Mouse (Mus musculus) forebrain, postnatal 0 days (tissue): ENCODE results near the gene Arsg. TPM values are rescaled to one million over a fixed set of nuclear protein-coding genes. Genes with fewer than 3 reads are reported as not detected.

Source experiments
- ATAC-seq: fragments of 200-750 bp; cut with Nextera tagmentation; 2 replicates; pipeline ENCODE4 v1.8.0; 2017; ENCODE audit warnings: mild to moderate bottlenecking, moderate library complexity
- DNase-seq: peaks from one replicate; pipeline ENCODE4 v3.0.0-alpha.2; 2015
- H3K27ac ChIP-seq: fragments of 300-500 bp; sonication (generic); 2 replicates; pipeline ENCODE4 v1.5.1; 2014; ENCODE audit warnings: low read depth, mild to moderate bottlenecking, antibody characterized with exemption, low read length, moderate library complexity, mixed read lengths
- H3K27me3 ChIP-seq: fragments of 300-500 bp; sonication (generic); 2 replicates; pipeline ENCODE4 v1.6.1; 2014; ENCODE audit warnings: mild to moderate bottlenecking, low read length, mixed read lengths; ENCODE audit not compliant: insufficient read depth
- H3K36me3 ChIP-seq: fragments of 300-500 bp; sonication (generic); 2 replicates; pipeline ENCODE4 v1.6.1; 2014; ENCODE audit warnings: mild to moderate bottlenecking, moderate library complexity; ENCODE audit not compliant: insufficient read depth
- H3K4me1 ChIP-seq: fragments of 300-500 bp; sonication (generic); 2 replicates; pipeline ENCODE4 v1.6.1; 2014; ENCODE audit warnings: antibody characterized with exemption; ENCODE audit not compliant: insufficient read depth
- H3K4me2 ChIP-seq: fragments of 300-500 bp; sonication (generic); 2 replicates; pipeline ENCODE4 v1.6.1; 2014; ENCODE audit warnings: low read depth, mild to moderate bottlenecking, moderate library complexity
- H3K4me3 ChIP-seq: fragments of 300-500 bp; sonication (generic); 2 replicates; pipeline ENCODE4 v1.5.1; 2014; ENCODE audit warnings: low read depth, low read length, mixed read lengths
- H3K9ac ChIP-seq: fragments of 300-500 bp; sonication (generic); 2 replicates; pipeline ENCODE4 v1.6.1; 2014; ENCODE audit warnings: mild to moderate bottlenecking
- H3K9me3 ChIP-seq: fragments of 300-500 bp; sonication (generic); 2 replicates; pipeline ENCODE4 v1.6.1; 2016; ENCODE audit warnings: low read length
- CTCF ChIP-seq: sonication (generic); IDR thresholded peaks from 2 replicates; pipeline ENCODE4 v1.5.1; 2016; ENCODE audit warnings: antibody characterized with exemption, control low read depth, low read depth
- WGBS: fragments of 180-500 bp; shearing (Covaris S2); extraction: QIAGEN DNeasy Blood & Tissue Kit; methylation state at CpG from one replicate; pipeline ENCODE4 v1.1.7; 2014; 5-methylcytosine and 5-hydroxymethylcytosine counted together
- polyA plus RNA-seq: library from polyadenylated mRNA; unstranded; fragments of >200 nt; fragmentation: Nextera tagmentation; extraction: Ambion mirVana; gene quantifications from 2 replicates; pipeline ENCODE4 v1.2.1, GENCODE M21; 2015
- total RNA-seq: library from RNA; depleted of rRNA; stranded (reverse); fragments of >200 nt; gene quantifications from 2 replicates; pipeline ENCODE4 v1.2.3, GENCODE M21; 2014

The Arsg gene
- total and polyA plus RNA-seq, 2 experiments from 2014 or later = 5.3 to 7.8 TPM

DNA sequence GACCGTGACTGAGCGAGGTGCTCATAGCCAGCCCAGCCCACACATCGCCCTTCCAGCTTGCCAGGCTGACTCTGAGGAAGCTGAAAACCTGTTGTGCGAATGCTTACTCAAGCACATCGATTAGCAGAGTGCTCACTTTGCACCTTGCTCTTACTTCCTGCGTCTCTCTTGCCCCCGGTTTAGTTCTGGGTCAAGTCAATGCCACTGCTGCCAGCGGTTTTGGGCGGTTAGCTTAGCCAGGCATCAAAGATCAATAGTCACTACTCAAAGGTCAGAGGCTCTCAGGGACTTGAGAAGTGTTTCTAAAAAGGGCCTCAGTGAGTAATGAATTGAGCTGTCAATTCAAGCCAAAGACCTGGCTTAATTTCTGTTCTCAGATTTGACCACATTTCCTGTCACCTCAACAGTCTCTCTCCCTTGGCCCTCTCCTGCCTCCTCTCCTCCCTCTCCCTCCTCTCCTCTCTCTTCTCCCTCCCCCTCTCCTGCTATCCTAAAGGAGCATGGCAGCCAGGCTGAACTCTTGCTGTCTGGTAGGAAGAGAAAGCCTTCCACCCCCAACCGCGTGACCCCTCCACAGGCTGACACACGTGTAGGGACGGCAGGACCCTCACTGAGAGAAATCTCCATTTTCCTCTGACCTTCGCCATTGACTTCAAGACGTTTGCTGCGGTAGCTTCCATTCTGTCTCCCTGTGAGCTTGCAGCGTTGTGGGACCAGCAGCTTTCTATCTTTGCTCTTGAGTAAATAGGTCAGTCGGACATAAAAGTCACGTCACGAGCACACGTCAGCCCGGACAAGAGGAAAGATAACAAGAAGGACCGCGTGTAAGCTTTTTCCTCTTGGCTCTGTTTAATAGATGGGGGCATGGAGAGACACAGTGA lies 22.0 kb downstream of the Arsg start:
- Histone ChIP-seq H3K4me3 (no peak overlapping the region), H3K27me3 (no peaks in the 10 kb centered on the region), H3K4me1 (no peaks in the 10 kb centered on the region; the same call in 1 of the 2 replicates), H3K4me2 (no peak overlapping the region), H3K9ac (no peak overlapping the region), H3K36me3 (no peaks in the 10 kb centered on the region), H3K27ac (no peak overlapping the region), H3K9me3 (no peaks in the 10 kb centered on the region)
- ATAC-seq (no peak), DNase-seq (no peak)
- no peak for TF ChIP-seq CTCF
- WGBS = 74% methylated on average over 24 of the region's 24 CpGs

DNA sequence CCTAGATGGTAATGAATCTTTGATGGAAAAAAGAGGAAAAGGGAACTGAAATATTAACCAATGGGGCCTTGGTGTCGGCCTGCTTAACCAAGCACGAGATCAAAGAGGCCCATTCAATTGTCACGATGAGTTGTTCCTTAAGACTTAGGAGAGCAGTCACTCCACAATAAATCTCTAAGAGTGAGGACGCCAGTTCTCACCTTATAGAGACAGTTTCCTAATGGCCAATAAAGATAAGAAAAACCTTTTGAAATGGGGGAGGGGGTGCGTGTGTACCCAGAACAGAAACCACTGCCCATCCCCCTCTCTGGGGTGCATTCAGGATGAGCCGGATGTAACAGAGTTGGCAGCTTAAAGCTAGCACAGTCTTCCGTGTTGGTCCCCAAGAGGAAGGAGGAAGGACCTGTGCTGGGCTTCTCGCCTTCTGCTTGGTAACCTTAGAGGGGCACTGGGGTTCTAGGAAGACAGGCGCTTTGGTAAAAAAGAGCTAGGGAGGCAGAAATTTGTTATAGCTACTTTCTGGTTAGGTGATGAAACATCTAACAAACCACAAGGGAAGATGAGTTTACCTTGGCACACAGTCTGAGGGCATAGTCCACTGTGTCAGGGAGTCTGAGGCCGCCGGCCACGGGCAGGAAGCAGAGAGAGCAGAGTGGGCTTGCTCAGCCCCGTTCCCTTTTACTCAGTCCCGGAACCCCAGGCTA lies 22.7 kb downstream of the Arsg start:
- H3K27me3 ChIP-seq = no peaks in the 10 kb centered on the region
- no peaks in the 10 kb centered on the region for H3K36me3 ChIP-seq
- DNase-seq (no peak), ATAC-seq (no peak)
- H3K9ac ChIP-seq = no peak overlapping the region
- no peaks in the 10 kb centered on the region for H3K9me3 ChIP-seq
- no peak overlapping the region for H3K4me3 ChIP-seq
- TF ChIP-seq CTCF = no peak
- no peak overlapping the region for H3K27ac ChIP-seq
- no peak overlapping the region for H3K4me2 ChIP-seq
- no peaks in the 10 kb centered on the region; the same call in 1 of the 2 replicates for H3K4me1 ChIP-seq
- WGBS = 69% methylated on average over 14 of the region's 14 CpGs

DNA sequence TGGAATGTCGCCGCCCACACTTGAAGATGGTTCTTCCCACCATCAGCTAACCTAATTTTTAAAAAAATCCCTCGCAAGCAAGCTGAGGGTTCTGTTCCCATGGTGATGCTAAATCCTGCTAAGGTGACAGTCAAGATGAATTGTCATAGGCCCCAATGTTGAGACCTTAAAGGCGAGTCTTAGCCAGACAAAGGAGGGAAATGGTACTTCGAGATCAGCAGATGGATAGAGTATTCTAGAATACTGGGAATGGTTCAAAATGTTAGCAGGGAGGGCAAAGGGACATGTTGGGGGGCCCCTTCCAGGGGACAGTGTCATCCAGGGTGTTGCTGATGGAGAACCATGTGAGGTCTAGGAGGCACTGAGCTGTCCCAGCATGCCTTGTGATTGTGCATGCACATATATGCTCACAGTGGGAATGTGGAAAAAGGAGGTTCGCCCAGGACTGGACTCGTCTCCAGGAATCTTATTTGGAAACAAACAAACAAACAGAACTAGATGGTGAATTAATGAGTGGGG lies 23.4 kb downstream of the Arsg start:
- no peak overlapping the region for H3K9ac ChIP-seq
- 0 out of 2 replicates have a peak overlapping the region, but pooled peaks have one; percentile 4 for H3K27ac ChIP-seq
- no peaks in the 10 kb centered on the region; the same call in 1 of the 2 replicates for H3K4me1 ChIP-seq
- no peak for TF ChIP-seq CTCF
- WGBS = 72% methylated on average over 7 of the region's 7 CpGs
- H3K36me3 ChIP-seq = no peaks in the 10 kb centered on the region
- no peaks in the 10 kb centered on the region for H3K27me3 ChIP-seq
- H3K4me3 ChIP-seq = no peak overlapping the region
- H3K4me2 ChIP-seq = no peak overlapping the region
- ATAC-seq = 0 out of 2 replicates have a peak, but pooled peaks have one; percentile 20
- H3K9me3 ChIP-seq = no peaks in the 10 kb centered on the region
- DNase-seq = no peak

DNA sequence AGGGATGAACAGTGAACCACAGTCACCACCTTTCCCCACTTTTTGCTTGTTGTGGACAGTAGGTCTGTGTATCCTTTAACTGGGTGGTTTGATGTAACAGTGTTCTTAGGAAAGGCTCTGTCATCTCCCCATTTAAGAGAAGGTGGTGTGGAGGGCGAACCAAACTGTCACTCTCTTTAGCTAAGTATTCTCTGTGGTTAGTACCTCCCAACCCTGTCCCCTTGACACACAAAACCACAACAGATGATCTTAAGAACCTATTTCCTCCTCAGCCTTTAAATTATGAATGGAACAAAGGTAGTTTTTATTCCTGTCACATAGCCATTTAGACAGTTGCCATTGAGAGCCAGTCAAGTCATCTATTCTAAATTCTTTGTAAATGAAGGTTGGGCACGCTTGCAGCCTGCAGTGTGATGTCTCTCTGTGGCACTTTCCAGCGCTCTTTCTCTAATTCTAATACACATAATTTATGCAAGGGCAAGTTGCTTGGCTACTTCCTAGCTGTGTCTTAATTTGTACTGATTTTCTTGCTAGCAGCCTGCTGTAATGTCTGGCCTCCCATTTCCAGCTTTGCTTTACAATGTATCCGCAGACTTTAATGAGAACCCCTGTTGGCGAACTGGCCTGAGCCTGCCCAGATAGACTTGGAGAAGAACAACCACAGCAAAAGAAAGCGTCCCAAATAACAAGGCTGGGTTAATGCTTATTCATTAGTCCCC lies 24.0 kb downstream of the Arsg start:
- peak; percentile 47 for DNase-seq
- no peak overlapping the region for H3K4me2 ChIP-seq

DNA sequence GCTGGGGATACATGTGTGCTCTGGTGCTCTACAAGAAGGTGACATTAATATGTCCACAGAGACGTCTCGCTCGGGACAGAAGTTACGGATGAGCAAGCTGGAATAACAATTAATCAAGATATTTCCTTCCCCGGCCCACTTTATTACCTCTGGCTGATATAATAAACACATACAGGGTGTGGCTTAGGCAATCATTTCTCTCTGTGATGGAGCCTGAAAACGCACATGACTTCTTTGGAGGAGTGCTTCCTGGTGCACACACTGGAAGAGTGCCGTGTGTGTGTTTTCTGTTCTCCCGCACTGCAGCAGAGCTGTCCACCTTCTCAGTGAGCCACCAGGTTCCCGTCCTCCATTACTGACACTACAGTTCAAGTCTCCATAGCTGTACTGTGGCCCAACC lies 24.8 kb downstream of the Arsg start:
- TF ChIP-seq CTCF = no peak
- H3K27ac ChIP-seq = no peak overlapping the region
- H3K4me3 ChIP-seq = no peak overlapping the region
- ATAC-seq (no peak), DNase-seq (no peak)
- no peaks in the 10 kb centered on the region; the same call in 1 of the 2 replicates for H3K4me1 ChIP-seq
- H3K9me3 ChIP-seq = no peaks in the 10 kb centered on the region
- H3K4me2 ChIP-seq = no peak overlapping the region
- H3K27me3 ChIP-seq = no peaks in the 10 kb centered on the region
- H3K36me3 ChIP-seq = no peaks in the 10 kb centered on the region
- no peak overlapping the region for H3K9ac ChIP-seq
- WGBS = 77% methylated on average over 9 of the region's 9 CpGs

More for the DNA sequence above, 24.0 kb downstream of the Arsg start:
- 0 out of 2 replicates have a peak overlapping the region, but pooled peaks have one; percentile 4 for H3K27ac ChIP-seq
- no peak overlapping the region for H3K4me3 ChIP-seq
- H3K9me3 ChIP-seq = no peaks in the 10 kb centered on the region
- ATAC-seq = peak; percentile 90
- no peaks in the 10 kb centered on the region for H3K27me3 ChIP-seq
- no peaks in the 10 kb centered on the region for H3K36me3 ChIP-seq
- H3K9ac ChIP-seq = no peak overlapping the region
- no peak for TF ChIP-seq CTCF
- 22% methylated on average over 6 of the region's 6 CpGs for WGBS
- no peaks in the 10 kb centered on the region; the same call in 1 of the 2 replicates for H3K4me1 ChIP-seq

DNA sequence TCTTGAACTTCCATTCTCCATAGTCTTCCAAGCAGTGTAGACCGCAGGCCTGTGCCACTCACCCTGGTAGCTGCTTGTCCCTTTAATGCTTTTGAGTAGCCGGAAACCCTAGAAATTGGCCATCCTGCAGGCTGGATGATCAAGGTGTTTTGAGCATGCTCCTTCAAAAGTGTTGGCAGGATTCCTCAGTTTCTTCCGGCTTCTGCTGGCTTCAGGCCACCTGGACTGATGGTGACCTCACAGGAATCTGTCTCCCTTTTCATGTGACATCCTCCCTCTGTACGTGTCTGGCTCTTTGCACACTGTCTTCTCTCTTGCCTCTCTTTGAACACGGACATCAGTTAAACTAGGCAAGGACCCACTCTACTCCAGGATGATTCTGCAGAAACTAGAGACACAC lies 27.0 kb downstream of the Arsg start:
- Histone ChIP-seq H3K36me3 (no peaks in the 10 kb centered on the region), H3K4me3 (no peak overlapping the region), H3K4me2 (no peak overlapping the region), H3K9me3 (no peaks in the 10 kb centered on the region), H3K27ac (no peak overlapping the region), H3K27me3 (no peaks in the 10 kb centered on the region), H3K9ac (no peak overlapping the region), H3K4me1 (no peaks in the 10 kb centered on the region; the same call in 1 of the 2 replicates)
- ATAC-seq (no peak), DNase-seq (no peak)
- 78% methylated on average over 5 of the region's 5 CpGs for WGBS
- no peak for TF ChIP-seq CTCF
